Mouse (Mus musculus): ENCODE measurements around the gene Mycl.
"Not testable (repeated sequence)": the region's sequence is repeated elsewhere in the genome, so short reads cannot be mapped to it uniquely, and the experiment has no call there.

Mycl gene

DNA sequence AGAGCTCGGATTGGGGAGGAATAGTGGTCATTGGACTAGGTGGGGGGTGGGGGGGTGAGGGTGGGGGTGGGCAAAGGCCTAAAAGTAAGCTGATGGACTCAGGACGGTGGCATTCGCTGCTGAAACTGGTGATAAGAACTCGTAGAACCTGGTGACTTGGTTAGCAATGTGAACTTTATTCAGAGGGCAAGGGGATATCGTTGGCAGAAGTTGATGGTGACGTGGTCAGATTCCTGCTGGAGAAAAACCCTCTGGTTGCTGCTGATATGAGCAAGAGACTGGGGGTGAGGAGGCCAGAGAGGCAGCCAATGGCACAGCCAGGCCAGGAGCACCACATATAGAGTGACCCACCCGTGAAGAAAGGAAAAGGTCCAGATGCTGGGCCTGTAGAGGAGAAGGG, 14.2 kb upstream of the Mycl start:
- DNase-seq (ENCODE audit: low spot score): no peak

DNA sequence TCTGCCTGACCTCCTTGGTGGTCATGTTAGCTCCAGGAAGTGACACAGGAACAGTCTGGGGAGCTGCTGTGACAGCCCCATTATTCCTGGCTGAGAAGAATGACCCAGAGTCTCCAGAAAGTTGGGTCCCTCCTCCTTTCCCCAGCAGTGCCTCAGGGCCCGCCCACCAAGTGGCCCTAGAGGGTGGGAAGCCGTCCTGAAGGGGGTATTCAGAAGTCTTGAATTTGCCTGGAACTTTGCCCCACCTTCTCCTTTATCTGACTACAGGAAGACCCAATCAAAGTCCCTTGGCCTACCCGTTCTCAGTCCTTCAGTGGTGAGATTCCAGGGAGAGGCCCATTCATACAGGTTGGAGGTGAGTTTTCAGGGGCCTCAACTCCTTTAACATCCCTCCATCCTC, 13.5 kb upstream of the Mycl start:
- no peak for DNase-seq (ENCODE audit: low spot score)

DNA sequence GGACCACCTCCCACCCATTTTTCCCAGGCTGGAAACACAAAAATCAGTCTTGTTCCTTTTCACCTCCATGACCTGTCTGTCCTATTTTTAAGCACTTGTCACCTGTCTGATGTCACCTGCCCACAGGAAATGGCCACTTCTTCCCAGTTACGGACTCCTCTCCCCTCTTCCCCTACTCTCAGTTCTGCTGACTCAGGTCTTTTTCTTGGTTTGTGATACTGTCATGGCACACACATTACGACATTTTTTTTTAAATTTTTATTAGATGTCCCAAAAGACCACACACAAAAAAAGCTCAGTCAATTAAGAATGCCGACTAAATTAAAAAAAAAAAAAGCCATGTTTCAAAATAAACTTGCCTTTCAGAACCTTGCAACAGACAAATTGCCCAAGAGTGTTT, 12.9 kb upstream of the Mycl start:
- no peak for DNase-seq (ENCODE audit: low spot score)

DNA sequence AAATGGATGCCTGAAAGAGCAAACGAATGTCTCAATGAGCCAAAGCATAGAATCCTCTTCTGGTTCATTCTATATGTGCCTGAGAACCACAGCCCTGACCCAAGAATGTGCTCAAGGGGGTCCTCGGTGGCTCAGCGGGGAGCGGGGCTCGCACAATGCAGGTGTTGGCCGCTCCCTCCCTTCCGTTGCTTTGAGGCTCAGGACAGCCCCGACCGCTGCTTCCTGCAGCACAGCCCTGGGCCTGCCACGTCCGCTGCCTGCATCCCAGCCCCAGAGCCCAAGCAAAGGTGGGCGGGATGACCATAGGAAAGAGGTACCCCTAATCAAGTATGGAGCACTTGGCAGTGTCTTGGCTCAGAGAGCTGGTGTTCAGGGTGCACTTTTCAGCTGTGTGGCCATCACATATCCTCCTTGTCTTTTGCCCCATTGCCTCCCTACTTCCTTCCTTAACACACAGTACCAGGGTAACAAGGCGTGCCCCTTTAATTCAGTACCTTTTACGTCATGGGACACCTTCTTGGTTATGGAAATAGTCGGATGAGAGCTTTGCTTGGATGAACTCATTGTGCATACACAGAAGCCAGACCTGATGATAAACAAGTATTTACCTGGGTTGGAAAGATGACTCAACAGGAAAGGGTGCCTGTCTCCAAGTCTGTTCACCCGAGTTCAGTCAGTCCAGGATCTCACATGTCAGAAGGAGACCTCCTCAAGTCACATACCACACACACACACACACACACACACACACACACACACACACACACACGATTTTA, 11.8 kb upstream of the Mycl start:
- peak; percentile 38 for DNase-seq (ENCODE audit: low spot score)

DNA sequence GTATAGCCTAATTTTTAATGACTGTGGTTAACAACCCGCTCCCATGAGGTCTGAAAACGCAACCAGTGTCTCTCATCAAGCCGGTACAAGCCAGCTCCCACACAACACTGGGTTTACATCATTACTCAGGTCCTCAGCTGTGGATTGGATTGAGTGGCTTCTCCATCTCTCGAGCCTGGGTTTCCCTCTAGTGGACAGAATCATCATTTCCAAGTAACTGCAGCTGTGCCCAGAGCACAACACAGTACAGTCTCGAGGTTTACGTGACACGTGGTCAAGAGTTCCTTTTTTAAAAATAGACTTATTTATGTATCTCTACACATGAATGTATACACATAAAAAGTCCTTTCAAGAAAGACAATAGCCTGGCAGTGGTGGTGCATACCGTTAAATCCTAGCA, 10.3 kb upstream of the Mycl start:
- DNase-seq (ENCODE audit: low spot score): peak; percentile 73

DNA sequence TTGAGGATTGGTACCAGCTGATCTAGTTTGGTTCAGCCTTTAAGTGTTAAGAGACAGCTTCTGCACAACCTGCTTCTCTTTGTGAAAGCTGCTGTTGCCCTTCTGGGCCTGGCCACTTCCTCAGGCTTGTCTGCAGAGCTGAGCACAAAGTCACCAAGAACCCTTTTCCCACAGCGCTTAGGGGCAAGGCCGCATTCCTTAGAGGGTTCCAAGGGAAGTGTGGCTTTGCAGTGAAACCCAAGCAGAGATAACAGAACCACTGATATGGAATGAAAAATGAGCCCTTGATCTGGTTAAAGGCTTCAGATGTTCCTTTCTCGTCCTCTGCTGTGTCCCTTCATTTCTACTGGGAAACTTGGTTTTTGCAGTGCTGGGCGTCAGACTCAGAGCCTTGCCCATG, 8.0 kb upstream of the Mycl start:
- no peak for DNase-seq (ENCODE audit: low spot score)

DNA sequence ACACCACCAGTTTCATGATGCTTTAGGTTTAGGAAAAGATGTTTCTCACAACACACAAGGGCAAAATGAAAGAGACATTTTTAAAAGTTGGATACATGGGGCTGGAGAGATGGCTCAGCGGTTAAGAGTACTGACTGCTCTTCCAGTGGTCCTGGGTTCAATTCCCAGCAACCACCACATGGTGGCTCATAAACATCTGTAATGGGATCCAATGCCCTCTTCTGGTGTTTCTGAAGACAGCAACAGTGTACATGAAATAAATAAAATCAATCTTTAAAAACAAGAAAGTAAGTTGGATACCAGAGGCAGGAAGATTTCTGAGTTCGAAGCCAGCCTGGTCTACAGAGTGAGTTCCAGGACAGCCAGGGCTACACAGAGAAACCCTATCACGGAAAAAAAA, 7.4 kb upstream of the Mycl start:
- DNase-seq (ENCODE audit: low spot score): not testable (repeated sequence)

DNA sequence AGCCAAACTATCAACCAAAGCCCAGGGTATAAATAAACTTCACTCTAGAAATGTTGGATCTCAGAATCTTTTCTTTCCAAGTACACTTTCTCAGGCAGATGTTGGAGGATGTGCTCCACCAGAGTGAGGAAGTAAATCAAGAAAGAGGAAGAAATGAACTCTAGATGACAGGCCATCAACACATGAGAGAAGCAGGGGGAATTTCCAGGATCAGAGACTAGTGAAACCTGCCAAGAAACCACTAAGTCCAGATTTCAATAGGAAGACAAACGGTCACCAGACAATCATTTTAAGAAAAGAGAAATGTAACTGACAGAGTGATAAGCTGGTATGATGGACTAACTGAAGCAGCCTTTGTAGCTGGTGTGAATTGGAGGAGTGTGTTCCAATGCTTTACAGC, 4.3 kb upstream of the Mycl start:
- DNase-seq (ENCODE audit: low spot score): no peak

DNA sequence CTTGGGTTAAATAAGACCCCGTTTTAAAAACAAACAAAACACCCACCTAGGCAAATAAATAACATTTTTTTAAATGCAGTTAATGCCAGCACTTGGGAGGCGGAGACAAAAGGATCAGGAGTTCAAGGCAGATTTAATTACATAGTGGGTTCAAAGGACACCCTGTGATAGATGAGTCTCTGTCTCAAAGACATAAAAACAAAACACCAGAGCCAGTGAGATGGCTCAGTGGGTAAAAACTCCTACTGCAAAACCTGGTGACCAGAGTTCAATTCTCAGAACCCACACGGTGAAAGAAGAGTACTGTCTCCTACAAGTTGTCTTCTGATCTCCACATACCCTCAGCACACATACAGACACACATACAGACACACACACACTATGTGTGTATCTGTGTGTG, 3.2 kb upstream of the Mycl start:
- no peak for DNase-seq (ENCODE audit: low spot score)

DNA sequence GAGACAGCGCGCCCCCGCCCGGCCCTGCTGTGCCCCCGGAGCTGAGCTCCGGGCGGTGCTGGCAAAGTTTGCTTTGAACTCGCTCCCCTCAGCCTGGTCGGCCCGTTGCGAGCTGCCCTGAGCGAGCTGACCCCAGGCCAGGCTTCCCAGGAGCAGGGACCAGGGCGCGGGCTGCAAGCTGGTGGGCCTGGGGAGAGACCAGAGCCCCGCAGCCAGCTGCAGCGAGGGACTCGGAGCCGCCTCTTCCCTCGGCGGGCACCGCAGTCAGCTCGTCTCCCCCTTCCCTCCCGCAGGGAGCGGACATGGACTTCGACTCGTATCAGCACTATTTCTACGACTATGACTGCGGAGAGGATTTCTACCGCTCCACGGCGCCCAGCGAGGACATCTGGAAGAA, 767 bp downstream of the Mycl start:
- no peak for DNase-seq (ENCODE audit: low spot score)

DNA sequence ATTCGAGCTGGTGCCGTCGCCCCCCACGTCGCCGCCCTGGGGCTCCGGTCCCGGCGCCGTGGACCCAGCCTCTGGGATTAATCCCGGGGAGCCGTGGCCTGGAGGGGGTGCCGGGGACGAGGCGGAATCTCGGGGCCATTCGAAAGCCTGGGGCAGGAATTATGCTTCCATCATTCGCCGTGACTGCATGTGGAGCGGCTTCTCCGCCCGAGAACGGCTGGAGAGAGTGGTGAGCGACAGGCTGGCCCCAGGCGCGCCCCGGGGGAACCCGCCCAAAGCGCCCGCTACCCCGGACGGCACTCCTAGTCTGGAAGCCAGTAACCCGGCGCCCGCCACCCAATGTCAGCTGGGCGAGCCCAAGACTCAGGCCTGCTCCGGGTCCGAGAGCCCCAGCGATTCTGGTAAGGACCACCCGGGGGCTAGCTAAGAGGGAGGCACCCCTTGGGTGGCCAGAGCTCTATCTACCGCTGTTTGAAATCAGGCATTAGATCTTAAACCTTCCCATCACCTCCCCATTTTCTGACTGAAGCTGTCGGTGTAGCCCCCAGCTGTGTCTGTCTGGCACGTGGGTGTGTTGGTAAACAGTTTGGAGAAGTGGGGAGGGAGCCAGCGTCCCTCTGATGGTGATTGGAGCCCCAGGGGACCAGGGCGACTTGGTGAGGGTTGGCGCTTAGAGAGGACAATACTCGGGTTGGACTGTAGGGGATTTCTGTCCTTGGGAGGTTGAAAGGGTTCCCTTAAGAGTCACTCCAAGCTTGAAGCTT, 1.3 kb downstream of the Mycl start:
- no peak for DNase-seq (ENCODE audit: low spot score)

DNA sequence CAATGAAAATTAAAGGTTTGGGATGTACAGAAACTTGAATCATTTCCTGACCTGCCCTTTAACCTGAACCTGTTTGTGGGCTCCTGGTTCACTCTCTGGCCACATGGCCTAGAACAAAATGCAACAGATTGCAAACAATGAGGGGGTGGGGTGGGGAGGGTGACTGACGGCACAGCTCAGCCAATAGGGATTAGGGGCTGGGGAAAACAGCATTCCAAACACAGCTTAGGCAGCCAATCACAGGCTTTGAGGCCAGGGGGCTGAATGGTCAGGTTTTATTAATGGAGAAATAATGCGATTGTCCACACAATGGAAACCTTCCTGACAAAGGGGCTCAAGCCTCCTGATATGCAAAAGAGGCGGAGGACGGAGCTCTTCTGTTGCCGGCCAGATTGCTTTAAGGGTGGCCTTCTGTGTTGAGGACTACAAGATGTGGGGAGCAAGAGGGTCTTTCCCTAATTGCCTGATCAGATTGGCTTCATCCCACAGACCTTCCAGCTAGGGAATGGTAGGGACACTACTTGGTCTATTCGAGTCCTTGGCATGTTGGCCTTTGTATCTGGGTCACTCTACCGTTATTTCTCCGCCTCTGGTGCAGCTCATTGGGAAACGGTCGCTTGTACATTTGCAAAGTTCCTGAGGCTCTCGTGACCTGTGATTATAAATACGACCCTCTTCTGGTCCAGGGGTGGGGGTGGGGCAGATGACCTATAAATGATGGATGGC, 3.2 kb downstream of the Mycl start:
- no peak for DNase-seq (ENCODE audit: low spot score)

DNA sequence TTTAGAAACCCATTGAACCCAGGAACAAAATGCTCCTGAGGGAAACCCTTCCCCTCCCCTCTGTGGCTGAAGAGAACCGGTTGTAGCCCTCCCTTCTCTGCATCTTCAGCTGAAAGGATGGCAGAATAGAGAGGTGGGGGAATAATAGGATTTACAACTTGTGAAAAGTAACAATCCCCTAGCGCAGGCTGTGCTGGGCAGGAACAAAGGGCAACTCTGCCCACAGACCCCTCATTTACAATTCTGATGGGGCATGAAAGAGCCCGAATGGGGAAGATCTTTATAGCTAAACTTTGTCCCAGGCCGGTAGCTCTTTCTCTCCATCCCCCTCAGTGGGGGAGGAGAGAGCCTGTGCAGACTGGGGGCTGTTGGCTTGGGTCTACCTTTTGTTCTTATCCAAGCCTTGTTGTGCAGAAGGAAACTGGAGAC, 3.8 kb downstream of the Mycl start:
- DNase-seq (ENCODE audit: low spot score): no peak

DNA sequence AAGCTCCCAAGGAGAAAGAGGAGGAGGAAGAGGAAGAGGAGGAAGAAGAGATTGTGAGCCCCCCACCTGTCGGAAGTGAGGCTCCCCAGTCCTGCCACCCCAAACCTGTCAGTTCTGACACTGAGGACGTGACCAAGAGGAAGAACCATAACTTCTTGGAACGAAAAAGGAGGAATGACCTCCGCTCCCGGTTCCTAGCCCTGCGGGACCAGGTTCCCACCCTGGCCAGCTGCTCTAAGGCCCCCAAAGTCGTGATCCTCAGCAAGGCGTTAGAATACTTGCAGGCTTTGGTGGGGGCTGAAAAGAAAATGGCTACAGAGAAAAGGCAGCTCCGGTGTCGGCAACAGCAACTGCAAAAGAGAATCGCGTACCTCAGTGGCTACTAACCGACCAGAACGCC, 4.7 kb downstream of the Mycl start:
- no peak for DNase-seq (ENCODE audit: low spot score)

DNA sequence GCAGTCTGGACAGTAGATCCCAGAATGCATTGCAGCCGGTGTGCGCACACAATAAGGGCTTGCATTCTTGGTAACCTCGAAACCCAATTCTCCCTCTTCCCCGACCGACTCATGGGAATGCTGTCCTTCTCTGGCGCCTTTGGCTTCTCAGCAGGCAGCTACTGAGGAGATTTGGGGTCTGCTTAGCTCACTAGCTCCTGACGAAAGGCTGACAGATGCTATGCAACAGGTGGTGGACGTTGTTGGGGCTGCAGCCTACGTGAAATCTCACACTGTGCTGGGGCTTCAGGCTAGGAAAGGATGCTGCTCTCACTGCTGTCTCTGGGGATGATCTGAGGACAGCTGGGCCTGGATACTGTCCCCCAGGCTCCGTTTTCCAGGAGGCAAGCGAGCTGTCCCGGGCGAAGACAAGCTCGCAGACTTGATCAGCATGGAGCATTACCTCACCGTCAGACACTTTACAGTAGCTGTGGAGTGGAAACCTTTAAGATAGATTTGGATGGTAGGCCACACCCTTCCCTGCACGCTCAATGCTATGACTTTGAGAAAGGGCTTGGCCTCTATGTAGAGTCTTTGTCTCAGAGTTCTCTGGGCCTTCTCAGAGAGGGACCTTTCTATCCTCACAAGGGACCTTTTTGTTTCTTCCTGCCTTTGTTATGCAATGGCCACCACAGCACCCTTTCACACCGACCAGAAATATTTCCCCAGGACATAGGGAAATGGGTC, 5.3 kb downstream of the Mycl start:
- DNase-seq (ENCODE audit: low spot score): no peak

DNA sequence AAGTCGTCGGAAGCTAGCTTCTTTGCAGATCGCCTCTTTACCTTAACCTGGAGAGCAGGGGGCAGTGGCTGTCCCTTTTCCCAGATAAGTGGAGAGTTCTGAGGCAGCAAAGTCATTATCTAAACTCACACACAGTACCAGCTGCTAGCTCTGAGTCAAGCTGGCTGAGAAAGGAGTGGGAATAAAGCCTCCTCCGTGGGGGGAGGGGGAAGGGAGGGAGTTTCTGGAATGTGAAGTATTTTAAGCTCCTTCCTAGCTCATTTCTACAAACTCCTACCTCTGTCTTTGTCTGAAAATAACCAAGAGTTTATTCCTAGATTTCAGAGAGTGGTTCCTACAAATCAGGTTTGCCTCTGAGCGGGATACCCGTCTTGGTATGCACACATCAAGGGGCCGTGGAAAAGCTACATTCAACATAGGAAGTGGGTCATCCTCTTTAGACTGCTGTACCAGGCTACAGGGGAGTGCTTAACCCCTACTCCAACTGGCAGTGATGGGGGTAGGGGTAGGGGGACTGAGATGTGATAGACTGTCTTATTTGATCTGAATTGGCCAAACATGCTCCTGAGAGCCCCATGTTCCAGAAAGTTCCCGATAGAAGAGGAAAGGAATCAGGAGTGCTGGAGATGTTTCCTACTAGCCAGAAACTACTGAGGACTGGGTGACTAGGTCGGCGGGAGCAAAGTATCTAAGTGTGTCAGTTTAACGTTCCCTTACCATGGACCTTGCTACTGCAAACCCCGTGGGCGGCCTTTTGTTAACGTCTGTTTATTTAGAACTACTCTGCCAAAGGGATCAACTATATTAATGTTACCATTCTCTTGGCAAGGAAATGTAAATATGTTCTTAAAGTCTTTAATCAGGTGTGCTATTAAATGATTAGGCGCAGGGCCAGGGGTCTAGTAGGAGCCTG, 9.9 kb downstream of the Mycl start:
- no peak for DNase-seq (ENCODE audit: low spot score)

DNA sequence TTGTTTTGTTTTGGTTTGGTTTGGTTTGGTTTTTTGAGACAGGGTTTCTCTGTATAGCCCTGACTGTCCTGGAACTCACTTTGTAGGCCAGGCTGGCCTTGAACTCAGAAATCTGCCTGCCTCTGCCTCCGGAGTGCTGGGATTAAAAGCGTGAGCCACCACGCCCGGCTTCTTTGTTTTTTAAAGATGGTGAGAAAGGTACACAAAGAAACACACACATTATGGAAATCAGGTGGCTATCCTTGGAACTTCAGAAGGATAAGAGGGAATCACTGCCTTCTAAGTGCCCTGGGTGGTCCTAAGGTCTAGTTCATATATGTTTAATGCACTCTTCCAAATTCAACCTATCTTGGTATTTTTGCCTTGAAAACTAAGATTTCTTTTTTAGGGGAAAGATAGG, 17.0 kb downstream of the Mycl start:
- not testable (repeated sequence) for DNase-seq (ENCODE audit: low spot score)

DNA sequence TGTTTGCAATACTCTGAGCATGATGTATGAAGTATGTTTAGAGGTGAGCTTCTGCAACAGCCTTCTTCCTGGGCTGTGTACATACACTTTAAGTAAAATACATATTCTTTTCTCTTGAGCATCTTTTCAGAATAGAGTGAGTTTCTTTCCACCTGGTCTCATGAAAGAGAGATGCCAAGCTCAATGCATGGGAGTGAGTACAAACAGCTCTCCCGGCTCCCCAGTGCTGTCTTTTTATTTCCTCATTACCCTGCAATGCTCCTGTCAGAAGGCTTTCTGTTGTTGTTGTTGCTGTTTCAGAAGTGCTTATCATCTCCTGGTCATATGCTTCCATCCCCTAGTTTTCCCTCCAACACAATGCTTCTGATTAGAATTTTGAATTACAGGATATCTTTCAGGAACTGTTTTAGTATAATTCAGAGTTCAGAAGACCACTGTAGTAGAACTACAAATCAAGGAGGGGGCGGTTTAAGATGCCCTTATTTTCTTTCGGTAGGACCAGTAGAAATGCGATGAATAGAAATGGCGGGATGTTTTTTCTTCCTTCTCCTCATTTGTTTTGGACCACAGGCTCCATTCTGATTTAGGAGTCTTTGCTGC, 18.0 kb downstream of the Mycl start:
- no peak for DNase-seq (ENCODE audit: low spot score)

DNA sequence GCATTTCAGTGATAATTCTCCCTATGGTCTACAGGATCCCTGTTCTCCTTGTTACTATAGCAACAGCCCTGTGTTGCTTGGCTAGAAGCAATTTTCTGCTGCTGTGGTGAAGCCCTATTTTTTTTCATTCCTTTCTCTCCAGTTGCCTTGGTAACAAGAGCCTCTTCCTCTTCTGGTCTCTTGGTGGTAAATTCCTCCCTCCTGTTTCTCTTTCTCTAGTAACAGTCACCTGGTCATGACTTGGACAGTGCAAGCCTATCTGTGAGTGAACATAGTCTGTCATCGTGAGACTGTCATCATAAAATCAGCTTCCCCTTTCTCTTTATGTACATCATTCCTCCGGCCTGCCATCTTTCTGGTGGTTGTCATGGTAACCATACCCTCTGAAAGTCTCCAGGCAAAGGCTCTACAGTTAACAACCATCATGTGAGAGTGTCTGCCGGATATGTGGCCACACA, 18.5 kb downstream of the Mycl start:
- DNase-seq (ENCODE audit: low spot score): no peak

DNA sequence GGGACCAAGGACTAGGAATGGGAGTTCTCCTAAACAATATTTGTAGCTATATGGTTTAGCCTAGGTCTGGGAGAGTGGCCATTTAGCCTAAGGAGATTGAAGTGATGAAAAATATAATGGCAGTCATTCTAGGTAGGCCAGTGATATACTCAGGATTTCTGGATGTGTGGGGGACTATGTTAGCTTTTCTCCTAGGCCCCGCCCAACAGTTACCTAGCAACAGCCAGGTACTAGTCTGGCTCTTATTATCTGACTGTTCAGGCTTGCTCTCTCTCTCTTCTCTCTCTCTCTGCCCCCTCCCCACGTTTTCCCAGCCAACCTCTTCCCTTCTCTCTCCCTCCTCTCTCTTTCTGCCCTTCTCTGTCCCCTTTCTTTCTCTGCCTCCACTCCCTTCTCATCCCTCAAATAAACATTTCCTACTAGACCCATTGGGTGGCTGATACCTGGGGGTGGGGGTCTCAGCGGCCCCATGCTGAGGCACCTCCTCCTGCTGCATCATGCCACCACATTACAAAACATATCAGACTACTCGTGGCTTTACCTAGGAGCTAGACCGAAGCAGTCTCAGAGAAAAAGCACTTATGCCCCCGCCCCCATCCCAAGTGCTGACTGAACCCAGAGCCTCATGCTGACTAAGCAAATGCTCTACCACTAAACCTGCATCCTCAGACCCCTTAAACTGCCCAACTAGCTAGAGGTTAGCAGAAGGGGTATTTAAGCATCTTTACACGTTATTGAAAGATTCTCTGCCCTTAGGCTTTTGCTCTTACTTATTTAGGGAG, 19.2 kb downstream of the Mycl start:
- DNase-seq (ENCODE audit: low spot score): no peak
